Mouse (Mus musculus) liver, adult 2 months (tissue): ENCODE results near the gene Srpk1. TPM values are rescaled to one million over a fixed set of nuclear protein-coding genes. Genes with fewer than 3 reads are reported as not detected.

Source experiments
- DNase-seq: peaks from one replicate; pipeline ENCODE4 v3.0.0-alpha.2; 2011; ENCODE audit warnings: low read depth, low spot score; ENCODE audit errors: extremely low read depth
- H3K27ac ChIP-seq: fragments of 200-500 bp; replicated peaks from 2 replicates; pipeline ENCODE4 v1.5.1; 2012; ENCODE audit warnings: low read depth, mild to moderate bottlenecking, control low read depth, inconsistent platforms, low read length; ENCODE audit not compliant: insufficient read depth
- H3K27me3 ChIP-seq: fragments of 200-500 bp; 2 replicates; pipeline ENCODE4 v1.6.1; 2012; ENCODE audit warnings: mild to moderate bottlenecking, moderate library complexity, low read length, inconsistent platforms; ENCODE audit not compliant: control insufficient read depth, insufficient read depth
- H3K36me3 ChIP-seq: fragments of 200-500 bp; 2 replicates; pipeline ENCODE4 v1.6.1; 2012; ENCODE audit warnings: low read length, inconsistent platforms; ENCODE audit not compliant: control insufficient read depth, insufficient read depth
- H3K4me1 ChIP-seq: fragments of 200-500 bp; 2 replicates; pipeline ENCODE4 v1.6.1; 2011; ENCODE audit warnings: low read length; ENCODE audit not compliant: control insufficient read depth, insufficient read depth
- H3K4me3 ChIP-seq: fragments of 200-500 bp; 2 replicates; pipeline ENCODE4 v1.5.1; 2011; ENCODE audit warnings: low read depth, mild to moderate bottlenecking, control low read depth, low read length, moderate library complexity; ENCODE audit not compliant: insufficient read depth
- H3K79me2 ChIP-seq: fragments of 200-500 bp; 2 replicates; pipeline ENCODE4 v1.6.1; 2012; ENCODE audit warnings: inconsistent platforms, mild to moderate bottlenecking, low read length, moderate library complexity; ENCODE audit not compliant: control insufficient read depth, insufficient read depth
- H3K9ac ChIP-seq: fragments of 200-500 bp; 2 replicates; pipeline ENCODE4 v1.6.1; 2012; ENCODE audit warnings: low read depth, mild to moderate bottlenecking, control low read depth, inconsistent platforms, low read length
- CTCF ChIP-seq: fragments of 200-500 bp; IDR thresholded peaks from 2 replicates; pipeline ENCODE4 v1.5.1; 2011; ENCODE audit warnings: low read depth, low read length, control low read depth
- POLR2A ChIP-seq: fragments of 200-500 bp; IDR thresholded peaks from 2 replicates; pipeline ENCODE4 v1.6.1; 2011; ENCODE audit warnings: low read length, control low read depth; ENCODE audit not compliant: insufficient read depth; ENCODE audit errors: extremely low read depth
- WGBS: fragments of 180-500 bp; shearing (Covaris S2); methylation state at CpG from one replicate; pipeline ENCODE4 v1.1.7; 2018; 5-methylcytosine and 5-hydroxymethylcytosine counted together
- polyA plus RNA-seq: library from polyadenylated mRNA; depleted of rRNA; stranded (reverse); fragments of >200 nt; gene quantifications from 2 replicates; pipeline ENCODE4 v1.2.3, GENCODE M21; 2012
- total RNA-seq: library from RNA; depleted of rRNA; stranded (reverse); fragments of >200 nt; gene quantifications from 2 replicates; pipeline ENCODE4 v1.2.3, GENCODE M21; 2014

Srpk1 gene
- total and polyA plus RNA-seq, 2 experiments = 10.8 to 13.7 TPM

GRCm38 (mm10) chr17:28572941-28573340 is 49.6 kb downstream of the Srpk1 start:
- H3K36me3 ChIP-seq = no peaks in the 10 kb centered on the region
- 87% methylated on average over 6 of the region's 6 CpGs for WGBS
- no peak overlapping the region for H3K4me3 ChIP-seq
- no peaks in the 10 kb centered on the region for H3K27me3 ChIP-seq
- 0 out of 2 replicates have a peak, but pooled peaks cover 2% of the 10 kb centered on the region for H3K4me1 ChIP-seq
- DNase-seq = no peak
- H3K79me2 ChIP-seq = no peaks in the 10 kb centered on the region
- no peak for TF ChIP-seq CTCF
- TF ChIP-seq POLR2A = no peak
- no peak overlapping the region for H3K27ac ChIP-seq
- no peak overlapping the region for H3K9ac ChIP-seq

GRCm38 (mm10) chr17:28572521-28572920 is 50.0 kb downstream of the Srpk1 start:
- 83% methylated on average over 7 of the region's 7 CpGs for WGBS
- Histone ChIP-seq H3K27ac (no peak overlapping the region), H3K27me3 (no peaks in the 10 kb centered on the region), H3K4me3 (no peak overlapping the region), H3K4me1 (0 out of 2 replicates have a peak, but pooled peaks cover 2% of the 10 kb centered on the region), H3K36me3 (no peaks in the 10 kb centered on the region), H3K9ac (no peak overlapping the region), H3K79me2 (no peaks in the 10 kb centered on the region)
- TF ChIP-seq POLR2A (no peak), CTCF (no peak)
- no peak for DNase-seq

- no peaks in the 10 kb centered on the region for H3K36me3 ChIP-seq
- H3K4me3 ChIP-seq = no peak overlapping the region
- TF ChIP-seq POLR2A = no peak
- TF ChIP-seq CTCF = no peak
- 38% methylated on average over 3 of the region's 3 CpGs for WGBS
- no peaks in the 10 kb centered on the region for H3K27me3 ChIP-seq
- H3K9ac ChIP-seq = no peak overlapping the region
- DNase-seq = peak; percentile 78
- H3K4me1 ChIP-seq = 0 out of 2 replicates have a peak, but pooled peaks cover 2% of the 10 kb centered on the region
- H3K79me2 ChIP-seq = no peaks in the 10 kb centered on the region
- no peak overlapping the region for H3K27ac ChIP-seq
Observed at GRCm38 (mm10) chr17:28571868-28572267, 50.6 kb downstream of the Srpk1 start.

GRCm38 (mm10) chr17:28567541-28567940 is 55.0 kb downstream of the Srpk1 start:
- Histone ChIP-seq H3K79me2 (no peaks in the 10 kb centered on the region), H3K27ac (no peak overlapping the region), H3K4me3 (no peak overlapping the region), H3K36me3 (no peaks in the 10 kb centered on the region), H3K9ac (no peak overlapping the region), H3K27me3 (no peaks in the 10 kb centered on the region), H3K4me1 (no peaks in the 10 kb centered on the region)
- TF ChIP-seq CTCF = no peak
- no peak for TF ChIP-seq POLR2A
- WGBS = 7% methylated on average over 3 of the region's 3 CpGs
- DNase-seq = no peak

- Histone ChIP-seq H3K9ac (no peak overlapping the region), H3K27me3 (no peaks in the 10 kb centered on the region), H3K79me2 (no peaks in the 10 kb centered on the region), H3K4me3 (no peak overlapping the region), H3K4me1 (0 out of 2 replicates have a peak, but pooled peaks cover 3% of the 10 kb centered on the region), H3K27ac (peak overlapping the region; percentile 58; the same call in 1 of the 2 replicates), H3K36me3 (no peaks in the 10 kb centered on the region)
- DNase-seq = peak; percentile 95
- TF ChIP-seq CTCF = no peak
- TF ChIP-seq POLR2A = no peak
Observed at GRCm38 (mm10) chr17:28565181-28565580, 57.3 kb downstream of the Srpk1 start.

GRCm38 (mm10) chr17:28561613-28562012 is 60.9 kb downstream of the Srpk1 start:
- Histone ChIP-seq H3K27ac (no peak overlapping the region), H3K4me3 (no peak overlapping the region)
- 37% methylated on average over 7 of the region's 7 CpGs for WGBS

More at GRCm38 (mm10) chr17:28561613-28562012, 60.9 kb downstream of the Srpk1 start:
- Histone ChIP-seq H3K9ac (no peak overlapping the region), H3K27me3 (no peaks in the 10 kb centered on the region), H3K79me2 (no peaks in the 10 kb centered on the region), H3K4me1 (0 out of 2 replicates have a peak, but pooled peaks cover 3% of the 10 kb centered on the region), H3K36me3 (no peaks in the 10 kb centered on the region)
- no peak for DNase-seq
- no peak for TF ChIP-seq POLR2A
